Mouse (Mus musculus) testis, postnatal 14 days (tissue): ENCODE results near the gene Pdzd3.
"Not testable (repeated sequence)": the region's sequence is repeated elsewhere in the genome, so short reads cannot be mapped to it uniquely, and the experiment has no call there.

Source experiments
- DNase-seq: peaks from one replicate; pipeline ENCODE4 v3.0.0; 2021; ENCODE audit warnings: low spot score

Gene Pdzd3

GRCm38 (mm10) chr9:44251314-44251713 is at the start of gene Pdzd3:
Gene Pdzd3, minus strand, starts transcription at chr9:44251471.
- no peak for DNase-seq

DNA sequence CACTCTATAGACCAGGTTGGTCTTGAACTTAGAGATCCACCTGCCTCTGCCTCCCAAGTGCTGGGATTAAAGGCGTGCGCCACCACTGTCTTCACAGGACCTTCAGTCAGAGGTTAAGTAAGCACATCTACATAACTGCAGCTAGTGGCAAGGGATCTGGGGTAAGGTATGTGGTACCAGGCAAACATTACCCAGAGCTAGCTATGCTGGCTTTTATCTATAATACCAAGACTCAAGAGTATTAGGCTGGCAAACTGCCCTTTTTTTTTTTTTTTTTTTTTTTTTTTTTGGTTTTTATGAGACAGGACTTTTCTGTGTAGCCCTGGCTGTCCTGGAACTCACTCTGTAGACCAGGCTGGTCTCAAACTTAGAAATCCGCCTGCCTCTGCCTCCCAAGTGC is 48.7 kb upstream of the Pdzd3 start:
- DNase-seq: not testable (repeated sequence)

GRCm38 (mm10) chr9:44292490-44292889 is 41.2 kb upstream of the Pdzd3 start:
- no peak for DNase-seq

DNA sequence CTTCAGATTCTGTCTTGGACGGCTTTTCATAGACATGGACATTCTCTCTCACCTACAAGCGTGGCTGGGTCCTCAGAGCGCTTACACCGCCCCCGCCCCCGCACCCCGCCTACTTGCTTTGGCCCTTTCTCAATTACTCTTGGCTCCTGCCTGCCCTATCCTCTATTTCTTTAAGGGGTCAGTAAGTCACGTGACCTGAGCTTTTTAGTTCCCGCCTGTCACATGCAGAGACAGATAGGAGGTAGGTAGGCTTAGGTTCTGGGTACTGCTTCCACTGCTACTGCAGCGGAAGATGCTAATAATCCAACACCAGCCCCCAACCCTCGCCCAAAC is 37.7 kb upstream of the Pdzd3 start:
- DNase-seq: no peak

DNA sequence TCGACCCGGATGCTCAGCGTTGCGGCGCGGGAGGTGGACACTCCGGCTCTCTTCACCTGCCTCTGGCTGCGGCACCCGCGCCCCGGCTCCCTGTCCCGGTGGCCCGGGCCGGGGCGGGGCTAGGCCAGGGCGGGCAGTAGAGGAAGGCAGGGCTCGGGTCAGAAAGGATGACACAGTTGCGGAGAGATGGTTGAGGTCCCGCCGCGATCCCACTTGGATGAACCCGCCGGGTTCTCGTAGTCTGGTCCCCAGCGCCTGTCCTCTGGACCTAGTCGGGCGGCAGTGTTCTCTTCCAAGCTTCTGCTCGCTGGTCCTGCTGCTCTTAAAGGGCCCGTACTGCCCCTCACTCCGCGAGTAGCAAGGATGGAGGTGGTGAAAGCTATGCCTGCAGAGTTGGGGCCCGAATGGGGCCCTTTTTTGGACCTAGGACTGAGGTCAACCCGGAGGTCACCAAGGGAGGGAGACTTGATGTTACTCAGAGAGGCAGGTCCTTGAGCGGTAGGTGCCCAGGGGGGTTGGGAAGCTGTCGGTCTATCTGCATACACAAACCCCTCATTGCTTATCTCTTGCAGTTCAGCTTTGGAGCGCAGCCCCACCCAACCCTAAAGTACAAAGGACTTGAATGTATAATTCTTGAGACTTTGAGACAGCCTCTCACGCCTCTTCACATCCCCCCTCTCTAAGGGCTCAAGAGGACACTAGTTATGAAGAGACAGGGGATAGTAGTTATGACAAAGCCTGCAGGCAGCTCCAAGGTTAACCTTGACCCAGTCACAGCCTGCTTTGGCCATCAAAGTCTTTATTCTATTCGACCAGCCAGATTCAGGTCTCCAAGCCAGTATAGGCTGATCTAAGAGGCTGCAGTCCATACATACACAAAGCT is 37.0 kb upstream of the Pdzd3 start, which contains the start of gene Abcg4:
TSS of gene Abcg4 (minus strand) at position 540 of the 883 bp plus-strand sequence.
- no peak for DNase-seq

- DNase-seq: peak; percentile 30
Measured at GRCm38 (mm10) chr9:44287401-44288075, 36.3 kb upstream of the Pdzd3 start.

DNA sequence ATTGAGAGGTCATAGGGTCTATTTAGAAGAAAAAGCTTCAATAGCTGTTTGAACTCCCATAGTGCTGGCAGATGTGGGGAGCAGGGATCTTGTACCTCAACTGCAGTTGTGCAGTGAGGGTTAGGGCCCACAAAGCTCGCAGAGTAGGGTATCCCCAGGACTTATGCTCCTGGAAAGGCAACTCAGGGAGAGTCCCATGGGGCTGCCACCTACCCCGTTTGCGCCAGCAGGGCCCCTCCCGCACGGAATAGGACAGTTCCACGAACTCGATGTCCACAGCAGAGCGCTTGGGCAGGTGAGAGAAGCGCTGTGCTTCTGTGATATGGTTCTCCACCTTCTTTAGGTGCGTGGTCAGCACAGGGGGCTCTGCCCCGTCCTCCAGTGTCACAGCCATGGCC is 35.7 kb upstream of the Pdzd3 start:
- no peak for DNase-seq

DNA sequence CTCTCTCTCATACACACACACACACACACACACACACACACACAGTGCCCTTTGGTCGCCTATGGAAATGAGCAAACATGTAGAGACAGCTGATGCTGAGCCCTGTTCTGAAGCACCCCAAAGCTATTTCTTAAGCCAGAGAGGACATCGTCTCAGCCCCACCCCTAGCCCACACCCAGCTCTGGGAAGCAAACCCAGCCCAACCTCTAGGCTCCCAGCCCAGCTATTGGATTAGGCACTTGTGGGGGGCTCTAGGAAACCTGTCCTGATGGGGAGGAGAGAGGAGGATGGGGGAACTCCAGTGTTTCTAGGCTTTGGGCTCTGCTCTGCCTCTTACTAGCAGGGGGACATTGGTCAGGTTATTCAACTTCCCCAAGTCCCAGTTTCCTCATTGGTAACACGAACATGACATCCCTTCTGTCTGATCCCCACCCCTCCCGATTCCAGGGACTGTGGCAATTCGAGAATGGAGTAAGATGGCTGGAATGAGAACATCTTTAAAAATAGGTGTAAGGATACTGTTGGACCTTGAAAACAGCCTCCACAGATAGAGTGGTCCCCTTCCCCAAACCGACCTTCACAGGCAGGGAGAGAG is 35.1 kb upstream of the Pdzd3 start:
- no peak for DNase-seq

GRCm38 (mm10) chr9:44283183-44283582 is 31.9 kb upstream of the Pdzd3 start:
- DNase-seq: no peak

- no peak for DNase-seq
Measured at GRCm38 (mm10) chr9:44269973-44270372, 18.7 kb upstream of the Pdzd3 start.

GRCm38 (mm10) chr9:44269077-44269476 is 17.8 kb upstream of the Pdzd3 start:
- DNase-seq: no peak

DNA sequence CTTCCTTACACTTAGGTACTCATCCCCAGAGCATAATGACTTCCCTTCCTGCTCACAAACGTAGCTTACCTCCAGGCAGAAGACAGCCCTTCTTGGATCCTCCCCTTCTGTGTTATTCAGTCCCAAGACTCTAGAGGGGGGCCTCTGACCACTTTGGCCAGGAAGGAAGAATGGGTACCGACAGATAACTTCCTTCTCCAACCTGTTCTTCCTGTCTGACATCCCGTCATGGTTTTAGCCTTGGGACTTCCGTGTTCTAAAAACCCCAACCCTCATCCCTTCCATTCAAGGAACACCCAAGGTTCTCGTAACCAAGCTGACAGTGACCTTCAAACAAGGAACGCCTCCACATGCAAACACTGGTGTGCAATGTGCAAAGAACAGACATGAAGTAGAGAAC is 17.2 kb upstream of the Pdzd3 start, which contains the start of gene Nlrx1:
TSS of gene Nlrx1 (minus strand) at position 168 of the 400 bp plus-strand sequence.
- DNase-seq: no peak

DNA sequence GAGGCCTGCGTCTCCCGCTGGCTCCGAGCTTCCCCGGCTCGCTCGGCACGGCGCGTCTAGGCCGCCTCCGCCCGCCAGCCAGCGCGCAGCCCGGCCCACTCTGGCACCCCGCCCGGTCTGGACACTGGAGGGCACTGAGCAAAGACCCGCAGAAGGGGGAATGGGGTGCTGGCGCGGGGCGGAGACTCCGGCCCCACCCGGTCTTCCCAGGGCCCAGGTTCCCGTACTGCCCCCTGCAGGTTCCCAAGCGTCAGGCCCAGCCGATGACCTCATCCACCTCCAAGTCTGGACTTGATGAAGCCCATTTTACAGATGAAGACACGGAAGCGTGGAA is 16.7 kb upstream of the Pdzd3 start:
- peak; percentile 86 for DNase-seq

- no peak for DNase-seq
Measured at GRCm38 (mm10) chr9:44267319-44268026, 16.2 kb upstream of the Pdzd3 start.

- no peak for DNase-seq
Measured at GRCm38 (mm10) chr9:44266478-44267226, 15.4 kb upstream of the Pdzd3 start.

GRCm38 (mm10) chr9:44261388-44261787 is 10.1 kb upstream of the Pdzd3 start:
- no peak for DNase-seq

DNA sequence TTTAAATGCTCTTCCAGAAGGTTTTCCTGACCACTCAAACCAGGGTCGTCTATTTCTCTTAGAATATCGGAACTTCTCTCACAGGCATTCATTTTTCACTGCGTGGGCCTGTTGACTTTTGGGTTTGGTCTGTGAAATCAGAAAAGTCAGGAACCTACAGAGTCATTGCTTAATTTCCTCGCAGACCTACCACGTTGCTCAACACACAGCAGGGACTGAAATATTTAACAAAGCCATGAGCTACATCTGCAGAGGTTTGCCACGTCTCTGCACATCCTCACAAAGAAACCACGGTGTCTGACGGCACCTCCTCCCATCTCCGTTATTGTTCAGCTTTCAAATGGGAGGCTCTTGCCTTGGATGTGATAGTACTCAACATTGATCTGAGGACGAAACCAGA is 7.7 kb upstream of the Pdzd3 start:
- DNase-seq: no peak

- no peak for DNase-seq
Measured at GRCm38 (mm10) chr9:44256213-44256612, 4.9 kb upstream of the Pdzd3 start.

DNA sequence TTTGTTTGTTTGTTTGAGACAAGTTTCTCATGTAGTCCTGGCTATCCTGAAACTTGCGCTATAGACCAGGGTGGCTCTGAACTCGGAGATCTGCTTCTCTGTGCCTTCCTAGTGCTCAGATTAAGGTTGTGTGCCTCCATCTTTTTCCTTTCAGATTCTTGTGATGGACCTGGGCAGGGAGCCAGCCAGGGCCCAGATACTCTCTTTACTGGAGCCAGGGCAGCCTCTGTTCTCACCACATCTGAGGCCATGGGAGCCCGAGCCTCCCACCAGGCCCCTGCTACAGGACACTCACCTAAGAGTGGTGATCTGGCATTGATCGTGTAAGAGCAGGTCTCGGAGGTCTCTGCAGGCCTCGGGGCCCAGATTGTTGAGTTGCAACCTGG is 3.9 kb upstream of the Pdzd3 start:
- DNase-seq: no peak

GRCm38 (mm10) chr9:44254508-44255135 is 3.4 kb upstream of the Pdzd3 start:
- no peak for DNase-seq

GRCm38 (mm10) chr9:44253441-44253840 is 2.2 kb upstream of the Pdzd3 start:
- DNase-seq: no peak
